Mouse (Mus musculus) limb, embryonic 11.5 days (tissue): ENCODE data around the gene Zfp868. TPM values are rescaled to one million over a fixed set of nuclear protein-coding genes. Genes with fewer than 3 reads are reported as not detected.
"Not testable (repeated sequence)": the region's sequence is repeated elsewhere in the genome, so short reads cannot be mapped to it uniquely, and the experiment has no call there.

Source experiments
- ATAC-seq: fragments of 200-750 bp; cut with Nextera tagmentation; 2 replicates; pipeline ENCODE4 v1.8.0; 2017; ENCODE audit warnings: low read depth; ENCODE audit not compliant: insufficient number of reproducible peaks, low FRiP score, low TSS enrichment
- DNase-seq: peaks from one replicate; pipeline ENCODE4 v3.0.0-alpha.2; 2015; ENCODE audit warnings: low spot score
- H3K27ac ChIP-seq: fragments of 300-500 bp; sonication (generic); replicated peaks from 2 replicates; pipeline ENCODE4 v1.5.1; 2014; ENCODE audit warnings: low read depth, mild to moderate bottlenecking, low read length
- H3K27me3 ChIP-seq: fragments of 300-500 bp; sonication (generic); 2 replicates; pipeline ENCODE4 v1.6.1; 2014; ENCODE audit warnings: mild to moderate bottlenecking, low read length, mixed read lengths; ENCODE audit not compliant: control insufficient read depth, insufficient read depth
- H3K36me3 ChIP-seq: fragments of 300-500 bp; sonication (generic); 2 replicates; pipeline ENCODE4 v1.6.1; 2014; ENCODE audit warnings: mild to moderate bottlenecking, low read length, moderate library complexity, mixed read lengths; ENCODE audit not compliant: control insufficient read depth, insufficient read depth
- H3K4me1 ChIP-seq: fragments of 300-500 bp; sonication (generic); 2 replicates; pipeline ENCODE4 v1.6.1; 2014; ENCODE audit warnings: low read length, mixed read lengths; ENCODE audit not compliant: control insufficient read depth, insufficient read depth
- H3K4me2 ChIP-seq: fragments of 300-500 bp; sonication (generic); 2 replicates; pipeline ENCODE4 v1.6.1; 2014; ENCODE audit warnings: low read depth, mild to moderate bottlenecking, moderate library complexity; ENCODE audit not compliant: severe bottlenecking
- H3K4me3 ChIP-seq: fragments of 300-500 bp; sonication (generic); 2 replicates; pipeline ENCODE4 v1.5.1; 2014; ENCODE audit warnings: low read depth, low read length
- H3K9ac ChIP-seq: fragments of 300-500 bp; sonication (generic); 2 replicates; pipeline ENCODE4 v1.6.1; 2014; ENCODE audit warnings: mild to moderate bottlenecking, low read length
- H3K9me3 ChIP-seq: fragments of 300-500 bp; sonication (generic); 2 replicates; pipeline ENCODE4 v1.6.1; 2016; ENCODE audit warnings: low read length; ENCODE audit not compliant: control insufficient read depth
- WGBS: fragments of 180-500 bp; shearing (Covaris S2); extraction: QIAGEN DNeasy Blood & Tissue Kit; methylation state at CpG from one replicate; pipeline ENCODE4 v1.1.7; 2014; 5-methylcytosine and 5-hydroxymethylcytosine counted together
- polyA plus RNA-seq: library from polyadenylated mRNA; unstranded; fragments of >200 nt; fragmentation: Nextera tagmentation; extraction: Ambion mirVana; gene quantifications from 2 replicates; pipeline ENCODE4 v1.2.1, GENCODE M21; 2014

The Zfp868 gene
- polyA plus RNA-seq, 1 experiment from 2014 or later: 34.2 TPM

GRCm38 (mm10) chr8:69584611-69585202 lies 40.6 kb downstream of the Zfp868 start:
- WGBS: under 1% methylated on average over 54 of the region's 54 CpGs
- ATAC-seq: no peak
- peak overlapping the region; percentile 72 for H3K4me2 ChIP-seq
- DNase-seq: peak; percentile 73
- H3K4me3 ChIP-seq: peak overlapping the region; percentile 34
- peak overlapping the region; percentile 73 for H3K9ac ChIP-seq
- no peak overlapping the region for H3K27ac ChIP-seq
- no peaks in the 10 kb centered on the region for H3K4me1 ChIP-seq
- no peaks in the 10 kb centered on the region for H3K36me3 ChIP-seq
- no peaks in the 10 kb centered on the region for H3K27me3 ChIP-seq
- H3K9me3 ChIP-seq: no peaks in the 10 kb centered on the region

GRCm38 (mm10) chr8:69584201-69584600 lies 41.1 kb downstream of the Zfp868 start:
- Histone ChIP-seq H3K9ac (peak overlapping the region; percentile 73), H3K4me3 (peak overlapping the region; percentile 34), H3K4me2 (peak overlapping the region; percentile 72)
- H3K36me3 ChIP-seq, H3K9me3 ChIP-seq, H3K27me3 ChIP-seq, DNase-seq, ATAC-seq, H3K4me1 ChIP-seq, H3K27ac ChIP-seq: not testable (repeated sequence)
- WGBS: 15% methylated on average over 7 of the region's 7 CpGs

Other genes with a start within 250 kb of the Zfp868 start
- not detected in 2 replicates for gene Gm9495, start 172.0 kb downstream of the Zfp868 start, polyA plus RNA-seq
- not detected in 2 replicates for gene Gm7697, start 102.6 kb downstream of the Zfp868 start, polyA plus RNA-seq
- 2.2 and 2.7 TPM in 2 replicates for gene Zfp964, start 28.9 kb upstream of the Zfp868 start, polyA plus RNA-seq
- gene Zfp869, start 85.2 kb upstream of the Zfp868 start, polyA plus RNA-seq: 36.5 and 37.0 TPM in 2 replicates
- gene Zfp963, start 124.4 kb upstream of the Zfp868 start, polyA plus RNA-seq: 6.0 and 6.1 TPM in 2 replicates
- gene Gm20422, start 149.3 kb upstream of the Zfp868 start, polyA plus RNA-seq: 1.8 TPM in 1 of 2 replicates, not detected in the other
- 48.8 and 51.8 TPM in 2 replicates for gene Atp13a1, start 165.6 kb upstream of the Zfp868 start, polyA plus RNA-seq
- 39.0 and 41.5 TPM in 2 replicates for gene Zfp866, start 165.6 kb upstream of the Zfp868 start, polyA plus RNA-seq
- 5.0 and 5.8 TPM in 2 replicates for gene Gmip, start 183.1 kb upstream of the Zfp868 start, polyA plus RNA-seq
- gene Lpar2, start 196.9 kb upstream of the Zfp868 start, polyA plus RNA-seq: 2.1 and 2.3 TPM in 2 replicates
- 11.2 and 11.5 TPM in 2 replicates for gene Pbx4, start 206.9 kb upstream of the Zfp868 start, polyA plus RNA-seq